Mouse (Mus musculus) liver, embryonic 11.5 days (tissue): Measurements from ENCODE around the gene Homez. TPM values are rescaled to one million over a fixed set of nuclear protein-coding genes. Genes with fewer than 3 reads are reported as not detected.

ENCODE experiments used
- ATAC-seq: fragments of 200-750 bp; cut with Nextera tagmentation; replicated peaks from 2 replicates; pipeline ENCODE4 v1.8.0; 2017; ENCODE audit warnings: moderate number of reproducible peaks, mild to moderate bottlenecking, moderate TSS enrichment, moderate library complexity; ENCODE audit not compliant: low FRiP score
- DNase-seq: peaks from one replicate; pipeline ENCODE4 v3.0.0-alpha.2; 2017; ENCODE audit warnings: low spot score
- H3K27ac ChIP-seq: fragments of 300-500 bp; sonication (generic); 2 replicates; pipeline ENCODE4 v1.5.1; 2014; ENCODE audit warnings: mild to moderate bottlenecking, low read depth, low read length, control low read depth
- H3K27me3 ChIP-seq: fragments of 300-500 bp; sonication (generic); replicated peaks from 2 replicates; pipeline ENCODE4 v1.6.1; 2014; ENCODE audit warnings: low read length, mixed read lengths; ENCODE audit not compliant: control insufficient read depth, insufficient read depth
- H3K36me3 ChIP-seq: fragments of 300-500 bp; sonication (generic); 2 replicates; pipeline ENCODE4 v1.6.1; 2014; ENCODE audit warnings: mild to moderate bottlenecking, low read length, moderate library complexity, mixed read lengths; ENCODE audit not compliant: control insufficient read depth, insufficient read depth
- H3K4me1 ChIP-seq: fragments of 300-500 bp; sonication (generic); replicated peaks from 2 replicates; pipeline ENCODE4 v1.6.1; 2014; ENCODE audit warnings: low read length, mixed read lengths; ENCODE audit not compliant: control insufficient read depth, insufficient read depth
- H3K4me2 ChIP-seq: fragments of 300-500 bp; sonication (generic); 2 replicates; pipeline ENCODE4 v1.6.1; 2014; ENCODE audit warnings: mild to moderate bottlenecking, control low read depth, moderate library complexity
- H3K4me3 ChIP-seq: fragments of 300-500 bp; sonication (generic); 2 replicates; pipeline ENCODE4 v1.5.1; 2014; ENCODE audit warnings: low read depth, low read length, control low read depth
- H3K9ac ChIP-seq: fragments of 300-500 bp; sonication (generic); 2 replicates; pipeline ENCODE4 v1.6.1; 2014; ENCODE audit warnings: low read depth, low read length, control low read depth
- H3K9me3 ChIP-seq: fragments of 300-500 bp; sonication (generic); 2 replicates; pipeline ENCODE4 v1.6.1; 2016; ENCODE audit warnings: low read length, inconsistent platforms, mixed read lengths; ENCODE audit not compliant: control insufficient read depth
- WGBS: fragments of 180-500 bp; shearing (Covaris S2); extraction: QIAGEN DNeasy Blood & Tissue Kit; methylation state at CpG from one replicate; pipeline ENCODE4 v1.1.7; 2014; 5-methylcytosine and 5-hydroxymethylcytosine counted together
- polyA plus RNA-seq: library from polyadenylated mRNA; unstranded; fragments of >200 nt; fragmentation: Nextera tagmentation; extraction: Ambion mirVana; gene quantifications from 2 replicates; pipeline ENCODE4 v1.2.1, GENCODE M21; 2014

Homez gene
- 5.2 and 5.5 TPM in 2 replicates for polyA plus RNA-seq

DNA sequence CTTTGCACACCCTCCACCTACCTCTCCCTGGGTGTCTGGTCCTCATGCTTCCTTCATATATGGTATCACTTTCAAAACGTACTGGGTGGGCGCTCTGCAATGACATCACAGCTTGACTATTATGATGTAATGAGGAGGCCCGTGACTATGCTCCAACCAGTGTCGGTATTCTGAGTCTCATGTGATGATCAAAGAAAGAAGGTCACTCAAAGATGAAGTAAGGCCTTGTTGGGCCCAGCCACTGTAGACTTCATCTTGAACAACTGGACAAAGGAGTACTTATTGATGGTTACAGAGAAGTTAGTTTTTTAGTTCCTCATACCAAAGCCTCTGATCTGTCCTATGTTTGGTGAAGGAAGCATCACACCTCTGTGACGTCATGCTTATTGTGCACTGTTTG is at the start of gene Homez:
TSS of gene Homez (minus strand) at position 101 of the 400 bp plus-strand sequence.
- no peaks in the 10 kb centered on the region for H3K27me3 ChIP-seq
- DNase-seq (no peak), ATAC-seq (no peak)
- H3K4me1 ChIP-seq, result peaks cover 5% of the 10 kb centered on the region; the same call in 1 of the 2 replicates
- H3K36me3 ChIP-seq, result no peaks in the 10 kb centered on the region
- 79% methylated on average over 5 of the region's 5 CpGs for WGBS
- H3K9me3 ChIP-seq, result no peaks in the 10 kb centered on the region
- H3K4me2 ChIP-seq, result no peak within 1 kb of the TSS
- no peak within 1 kb of the TSS for H3K27ac ChIP-seq
- no peak within 1 kb of the TSS for H3K4me3 ChIP-seq
- H3K9ac ChIP-seq, result no peak within 1 kb of the TSS

GRCm38 (mm10) chr14:54920076-54920685 is 49.4 kb upstream of the Homez start:
- no peak for ATAC-seq
- H3K27me3 ChIP-seq, result peaks cover 6% of the 10 kb centered on the region
- no peaks in the 10 kb centered on the region; the same call in 1 of the 2 replicates for H3K36me3 ChIP-seq

GRCm38 (mm10) chr14:54913343-54913742 is 42.6 kb upstream of the Homez start:
- no peak for ATAC-seq
- DNase-seq, result no peak
- H3K36me3 ChIP-seq, result no peaks in the 10 kb centered on the region; the same call in 1 of the 2 replicates
- peak overlapping the region; percentile 61; the same call in 1 of the 2 replicates for H3K9ac ChIP-seq
- H3K27me3 ChIP-seq, result peaks cover 34% of the 10 kb centered on the region
- no peaks in the 10 kb centered on the region for H3K9me3 ChIP-seq
- H3K4me1 ChIP-seq, result peaks cover 4% of the 10 kb centered on the region; the same call in 1 of the 2 replicates
- H3K4me2 ChIP-seq, result peak overlapping the region; percentile 92
- peak overlapping the region; percentile 75 for H3K4me3 ChIP-seq
- WGBS, result 21% methylated on average over 10 of the region's 10 CpGs
- H3K27ac ChIP-seq, result no peak overlapping the region

More at GRCm38 (mm10) chr14:54920076-54920685, 49.4 kb upstream of the Homez start:
- WGBS, result 85% methylated on average over 16 of the region's 16 CpGs
- no peak overlapping the region for H3K27ac ChIP-seq
- H3K4me3 ChIP-seq, result no peak overlapping the region
- no peak overlapping the region for H3K4me2 ChIP-seq
- no peak overlapping the region for H3K9ac ChIP-seq
- no peaks in the 10 kb centered on the region; the same call in 1 of the 2 replicates for H3K4me1 ChIP-seq
- peaks cover 4% of the 10 kb centered on the region; the same call in 1 of the 2 replicates for H3K9me3 ChIP-seq
- DNase-seq, result no peak

DNA sequence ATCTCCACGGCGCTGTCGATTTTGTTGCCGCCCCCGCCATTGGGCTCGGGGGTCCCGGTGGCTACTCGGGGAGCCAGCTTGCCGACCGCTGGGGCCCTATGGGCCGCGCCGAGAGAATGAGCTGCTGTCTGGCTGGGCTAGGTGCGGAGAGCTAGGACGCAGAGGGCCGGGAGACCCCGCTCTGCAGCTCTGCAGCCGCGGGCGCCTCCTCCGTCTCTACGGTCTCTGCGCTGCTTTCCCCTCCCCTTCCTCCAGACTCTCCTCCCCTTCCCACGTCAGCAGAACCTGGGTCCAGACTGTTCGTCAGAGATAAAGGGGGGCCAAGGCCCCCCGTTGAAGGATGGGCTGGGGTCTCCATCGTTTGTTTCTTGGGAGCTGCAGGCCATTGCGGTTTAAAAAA is 42.1 kb upstream of the Homez start, which contains the start of gene Slc22a17:
TSS of gene Slc22a17 (minus strand) at position 247 of the 400 bp plus-strand sequence.
- under 1% methylated on average over 28 of the region's 28 CpGs for WGBS
- peaks cover 34% of the 10 kb centered on the region for H3K27me3 ChIP-seq
- H3K9ac ChIP-seq, result peak within 1 kb of the TSS; percentile 61
- peaks cover 2% of the 10 kb centered on the region; the same call in 1 of the 2 replicates for H3K36me3 ChIP-seq
- H3K4me1 ChIP-seq, result peaks cover 4% of the 10 kb centered on the region; the same call in 1 of the 2 replicates
- H3K27ac ChIP-seq, result no peak within 1 kb of the TSS
- H3K4me3 ChIP-seq, result peak within 1 kb of the TSS; percentile 75
- H3K4me2 ChIP-seq, result peak within 1 kb of the TSS; percentile 92
- peak; percentile 67 for DNase-seq
- H3K9me3 ChIP-seq, result no peaks in the 10 kb centered on the region
- ATAC-seq, result peak; percentile 53; the same call in 1 of the 2 replicates

DNA sequence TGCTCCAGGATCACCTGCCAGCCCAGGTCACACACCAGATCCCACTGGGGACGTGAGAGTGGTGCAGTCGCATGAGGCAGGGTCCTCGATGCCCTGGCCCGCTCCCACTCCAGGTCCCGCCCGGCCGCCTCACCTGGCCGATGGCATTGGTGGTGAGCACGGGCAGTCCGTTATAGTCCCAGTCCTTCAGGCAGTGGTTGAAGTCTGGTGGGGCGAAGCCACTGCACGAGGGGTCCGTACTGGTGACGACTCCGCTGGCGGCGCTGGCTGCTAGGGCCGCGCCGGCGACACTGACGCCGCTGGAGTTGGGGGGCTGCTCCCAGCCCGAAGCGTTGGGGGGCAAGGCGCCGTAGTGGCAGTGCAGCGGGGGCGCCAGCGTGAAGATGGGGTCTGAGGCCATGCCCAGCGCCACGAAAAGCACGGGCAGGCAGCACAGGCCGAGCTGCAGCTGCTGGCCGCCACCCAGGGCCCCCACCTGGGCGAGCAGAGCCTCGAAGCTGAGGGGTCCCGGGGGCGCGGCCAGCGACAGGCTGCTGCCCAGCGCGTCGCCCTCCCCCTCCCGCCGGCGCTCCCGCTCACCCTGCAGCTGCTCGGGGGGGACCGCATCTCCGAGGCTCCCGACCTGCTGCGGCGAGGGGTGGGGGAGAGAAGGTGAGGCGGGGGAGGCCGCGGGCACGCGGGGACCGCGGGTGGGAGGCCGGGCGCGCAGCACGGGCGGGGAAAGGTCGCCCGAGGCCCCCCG is 41.5 kb upstream of the Homez start:
- ATAC-seq (peak; percentile 29; the same call in 1 of the 2 replicates), DNase-seq (no peak)
- no peaks in the 10 kb centered on the region for H3K9me3 ChIP-seq
- H3K4me1 ChIP-seq, result peaks cover 4% of the 10 kb centered on the region; the same call in 1 of the 2 replicates
- peaks cover 34% of the 10 kb centered on the region for H3K27me3 ChIP-seq
- H3K4me2 ChIP-seq, result peak overlapping the region; percentile 92
- no peak overlapping the region for H3K27ac ChIP-seq
- 4% methylated on average over 68 of the region's 69 CpGs for WGBS
- H3K4me3 ChIP-seq, result peak overlapping the region; percentile 75
- H3K9ac ChIP-seq, result peak overlapping the region; percentile 61
- H3K36me3 ChIP-seq, result peaks cover 3% of the 10 kb centered on the region; the same call in 1 of the 2 replicates

DNA sequence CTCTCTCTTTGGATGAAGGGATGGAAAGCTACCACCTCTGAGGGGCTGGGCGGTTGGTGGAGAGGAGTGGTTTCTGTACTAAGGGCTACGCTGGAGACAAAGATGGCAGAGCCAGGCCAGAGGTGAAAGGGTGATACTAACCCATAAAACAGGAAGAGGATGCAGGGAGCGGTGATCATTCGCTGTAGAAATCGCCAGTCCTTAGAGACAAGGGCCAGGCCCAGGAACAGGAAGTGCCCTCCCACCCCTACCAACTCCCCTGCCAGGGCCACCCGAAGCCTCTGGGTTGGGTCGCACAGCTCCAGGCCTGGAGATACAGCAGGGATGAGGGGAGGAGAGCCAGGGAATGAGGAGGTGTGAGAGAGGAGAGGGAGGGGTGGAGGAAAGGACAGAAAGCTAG is 37.9 kb upstream of the Homez start:
- H3K36me3 ChIP-seq, result peaks cover 7% of the 10 kb centered on the region; the same call in 1 of the 2 replicates
- 53% methylated on average over 7 of the region's 7 CpGs for WGBS
- H3K27ac ChIP-seq, result no peak overlapping the region
- H3K4me3 ChIP-seq, result no peak overlapping the region
- no peak overlapping the region for H3K9ac ChIP-seq
- no peaks in the 10 kb centered on the region for H3K9me3 ChIP-seq
- no peak for DNase-seq
- H3K4me1 ChIP-seq, result peaks cover 4% of the 10 kb centered on the region; the same call in 1 of the 2 replicates
- no peak for ATAC-seq
- no peak overlapping the region for H3K4me2 ChIP-seq
- peaks cover 29% of the 10 kb centered on the region for H3K27me3 ChIP-seq

DNA sequence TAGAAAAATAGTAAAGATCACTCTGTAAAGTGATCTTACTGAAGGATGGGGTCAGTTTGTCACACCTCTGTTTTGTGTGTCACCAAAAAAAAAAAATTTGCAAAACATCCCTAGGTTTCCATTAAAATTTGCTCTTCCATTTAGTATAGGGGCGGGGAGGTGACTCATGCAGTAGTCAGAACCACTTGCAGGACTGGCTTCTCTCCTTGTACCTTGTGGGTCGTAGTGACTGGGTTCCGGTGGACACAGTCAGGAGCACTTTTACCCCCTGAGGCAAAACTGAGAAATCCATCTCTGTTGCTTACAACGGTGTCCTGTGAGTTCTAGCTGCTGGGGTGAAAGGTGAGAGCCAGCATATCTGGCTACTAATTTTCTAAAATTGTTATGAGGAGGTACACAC is 32.9 kb upstream of the Homez start:
- H3K36me3 ChIP-seq, result peaks cover 9% of the 10 kb centered on the region; the same call in 1 of the 2 replicates
- H3K9me3 ChIP-seq, result no peaks in the 10 kb centered on the region
- DNase-seq, result no peak
- no peak for ATAC-seq
- 90% methylated on average over 4 of the region's 4 CpGs for WGBS
- no peak overlapping the region for H3K4me3 ChIP-seq
- H3K9ac ChIP-seq, result no peak overlapping the region
- H3K4me2 ChIP-seq, result no peak overlapping the region
- H3K4me1 ChIP-seq, result no peaks in the 10 kb centered on the region
- H3K27me3 ChIP-seq, result no peaks in the 10 kb centered on the region
- no peak overlapping the region for H3K27ac ChIP-seq

DNA sequence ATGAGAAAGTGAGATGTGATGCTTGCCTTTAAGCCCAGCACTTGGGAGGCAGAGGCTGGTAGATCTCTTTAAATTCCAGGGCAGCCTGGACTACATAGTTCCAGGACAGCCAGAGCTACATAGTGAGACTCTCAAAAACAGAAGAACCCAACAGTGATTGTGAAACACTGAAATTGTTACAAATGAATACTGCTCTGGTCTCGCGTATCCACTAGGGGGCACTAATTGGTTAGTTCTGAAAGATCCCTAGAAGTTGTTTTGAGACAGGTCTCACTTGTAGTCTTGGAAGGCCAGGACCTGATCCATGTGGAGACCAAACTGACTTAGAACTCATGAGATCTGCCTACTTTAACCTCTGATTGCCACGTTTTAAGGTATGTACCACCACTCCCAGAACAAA is 29.6 kb upstream of the Homez start:
- H3K4me2 ChIP-seq, result no peak overlapping the region
- no peaks in the 10 kb centered on the region for H3K9me3 ChIP-seq
- no peak overlapping the region for H3K4me3 ChIP-seq
- H3K36me3 ChIP-seq, result peaks cover 24% of the 10 kb centered on the region
- 0% methylated on average over 3 of the region's 3 CpGs for WGBS
- DNase-seq, result no peak
- peaks cover 7% of the 10 kb centered on the region for H3K4me1 ChIP-seq
- H3K9ac ChIP-seq, result no peak overlapping the region
- H3K27ac ChIP-seq, result no peak overlapping the region; the same call in 1 of the 2 replicates
- ATAC-seq, result peak; percentile 60
- no peaks in the 10 kb centered on the region for H3K27me3 ChIP-seq
